Mouse (Mus musculus) gastrocnemius, postnatal 14 days (tissue): ENCODE data around the gene Gas6. TPM values are rescaled to one million over a fixed set of nuclear protein-coding genes. Genes with fewer than 3 reads are reported as not detected.

Experiments used
- DNase-seq: peaks from one replicate; pipeline ENCODE4 v3.0.0; 2021; ENCODE audit warnings: mixed read lengths
- intact Hi-C: fragments of 180-260 bp; cut with DNase I; formaldehyde crosslinking; loops from one replicate; pipeline ENCODE4 v1.15.1; 2025; ENCODE audit warnings: low total_unique reads
- long read RNA-seq, 2 experiments: library from polyadenylated mRNA; stranded (forward); transcript quantifications; one replicate each; pipeline ENCODE4 v2.0.0; 2021
- total RNA-seq, 2 experiments: library from RNA; stranded (reverse); gene quantifications; 2 replicates each; pipeline ENCODE4 v1.2.3; 2021

Gas6 gene
- total RNA-seq, result 10 to 100 TPM; 59.2 to 72.3 TPM
- long read RNA-seq, experiment 1, transcript Gas6-201 (15 exons, 2,548 nt), result major isoform, 51 of 59 reads
- long read RNA-seq, experiment 1, partial matches to known transcripts, result 7 of 59 reads
- long read RNA-seq, experiment 1, other reads (novel, unspliced or antisense), result 1 of 59 reads
- long read RNA-seq, experiment 2, transcript Gas6-201 (15 exons, 2,548 nt), result major isoform, 65 of 78 reads
- long read RNA-seq, experiment 2, partial matches to known transcripts, result 7 of 78 reads
- long read RNA-seq, experiment 2, other reads (novel, unspliced or antisense), result 6 of 78 reads

GRCm38 (mm10) chr8:13493858-13494631, at the start of gene Gas6:
Gas6 (minus strand) TSS chr8:13494490.
- peak; percentile 64 for DNase-seq
- intact Hi-C loops, result no loop called here

GRCm38 (mm10) chr8:13541526-13541925, 47.2 kb upstream of the Gas6 start:
- no peak for DNase-seq
- intact Hi-C loops, result no loop called here

- intact Hi-C loops, result no loop called here
- DNase-seq, result no peak
Observed at GRCm38 (mm10) chr8:13540122-13540521, 45.8 kb upstream of the Gas6 start.

GRCm38 (mm10) chr8:13538821-13539220, 44.5 kb upstream of the Gas6 start:
- intact Hi-C loops, result no loop called here
- peak; percentile 57 for DNase-seq

- intact Hi-C loops, result no loop called here
- no peak for DNase-seq
Observed at GRCm38 (mm10) chr8:13537102-13537501, 42.8 kb upstream of the Gas6 start.

- DNase-seq, result no peak
Observed at GRCm38 (mm10) chr8:13533123-13533522, 38.8 kb upstream of the Gas6 start.

GRCm38 (mm10) chr8:13531602-13532171, 37.4 kb upstream of the Gas6 start:
- intact Hi-C loops, result no loop called here
- no peak for DNase-seq

More at GRCm38 (mm10) chr8:13533123-13533522, 38.8 kb upstream of the Gas6 start:
- intact Hi-C loops, result no loop called here

GRCm38 (mm10) chr8:13530941-13531340, 36.7 kb upstream of the Gas6 start:
- intact Hi-C loops, result no loop called here
- peak; percentile 86 for DNase-seq

GRCm38 (mm10) chr8:13530401-13530800, 36.1 kb upstream of the Gas6 start:
- intact Hi-C loops, result no loop called here

GRCm38 (mm10) chr8:13529891-13530316, 35.6 kb upstream of the Gas6 start:
- intact Hi-C loops, result no loop called here
- peak; percentile 77 for DNase-seq

More at GRCm38 (mm10) chr8:13530401-13530800, 36.1 kb upstream of the Gas6 start:
- no peak for DNase-seq

GRCm38 (mm10) chr8:13529011-13529840, 34.9 kb upstream of the Gas6 start:
- intact Hi-C loops, result no loop called here
- peak; percentile 31 for DNase-seq

- DNase-seq, result no peak
- intact Hi-C loops, result no loop called here
Observed at GRCm38 (mm10) chr8:13521392-13521791, 27.1 kb upstream of the Gas6 start.

GRCm38 (mm10) chr8:13520349-13520748, 26.1 kb upstream of the Gas6 start:
- intact Hi-C loops, result no loop called here

GRCm38 (mm10) chr8:13519503-13519902, 25.2 kb upstream of the Gas6 start:
- DNase-seq, result no peak
- intact Hi-C loops, result no loop called here

More at GRCm38 (mm10) chr8:13520349-13520748, 26.1 kb upstream of the Gas6 start:
- no peak for DNase-seq

GRCm38 (mm10) chr8:13517284-13517781, 23.0 kb upstream of the Gas6 start:
- intact Hi-C loops, result no loop called here
- DNase-seq, result no peak

- intact Hi-C loops, result no loop called here
- DNase-seq, result no peak
Observed at GRCm38 (mm10) chr8:13516728-13517127, 22.4 kb upstream of the Gas6 start.

- intact Hi-C loops, result no loop called here
- DNase-seq, result no peak
Observed at GRCm38 (mm10) chr8:13516011-13516442, 21.7 kb upstream of the Gas6 start.

- intact Hi-C loops, result no loop called here
- DNase-seq, result no peak
Observed at GRCm38 (mm10) chr8:13513556-13514370, 19.5 kb upstream of the Gas6 start.

GRCm38 (mm10) chr8:13512677-13513076, 18.4 kb upstream of the Gas6 start:
- no peak for DNase-seq
- intact Hi-C loops, result no loop called here
